Mouse (Mus musculus) stomach, embryonic 14.5 days (tissue): Measurements from ENCODE around the gene Amz1. TPM values are rescaled to one million over a fixed set of nuclear protein-coding genes. Genes with fewer than 3 reads are reported as not detected.

ENCODE experiments used
- ATAC-seq: fragments of 200-750 bp; cut with Nextera tagmentation; 2 replicates; pipeline ENCODE4 v1.8.0; 2017; ENCODE audit warnings: low read depth, moderate TSS enrichment; ENCODE audit not compliant: insufficient number of reproducible peaks, insufficient read depth, low FRiP score
- H3K27ac ChIP-seq: fragments of 300-500 bp; sonication (generic); 2 replicates; pipeline ENCODE4 v1.5.1; 2014; ENCODE audit warnings: mild to moderate bottlenecking, low read length, moderate library complexity, mixed read lengths
- H3K27me3 ChIP-seq: fragments of 300-500 bp; sonication (generic); 2 replicates; pipeline ENCODE4 v1.6.1; 2014; ENCODE audit warnings: low read length, control low read depth, mixed read lengths; ENCODE audit not compliant: control insufficient read depth, insufficient read depth
- H3K36me3 ChIP-seq: fragments of 300-500 bp; sonication (generic); 2 replicates; pipeline ENCODE4 v1.6.1; 2014; ENCODE audit warnings: mild to moderate bottlenecking, control low read depth, low read length, moderate library complexity, mixed read lengths; ENCODE audit not compliant: control insufficient read depth, insufficient read depth
- H3K4me1 ChIP-seq: fragments of 300-500 bp; sonication (generic); 2 replicates; pipeline ENCODE4 v1.6.1; 2014; ENCODE audit warnings: low read length, control low read depth, mixed read lengths; ENCODE audit not compliant: control insufficient read depth, insufficient read depth
- H3K4me2 ChIP-seq: fragments of 300-500 bp; sonication (generic); replicated peaks from 2 replicates; pipeline ENCODE4 v1.6.1; 2014; ENCODE audit warnings: low read depth, low read length, control low read depth
- H3K4me3 ChIP-seq: fragments of 300-500 bp; sonication (generic); 2 replicates; pipeline ENCODE4 v1.5.1; 2014; ENCODE audit warnings: low read depth, low read length, control low read depth
- H3K9ac ChIP-seq: fragments of 300-500 bp; sonication (generic); replicated peaks from 2 replicates; pipeline ENCODE4 v1.6.1; 2014; ENCODE audit warnings: low read depth, mild to moderate bottlenecking, control low read depth, low read length, moderate library complexity, mixed read lengths
- H3K9me3 ChIP-seq: fragments of 300-500 bp; sonication (generic); 2 replicates; pipeline ENCODE4 v1.6.1; 2016; ENCODE audit warnings: low read depth, low read length, control low read depth; ENCODE audit not compliant: control insufficient read depth
- WGBS: fragments of 180-500 bp; shearing (Covaris S2); extraction: QIAGEN DNeasy Blood & Tissue Kit; methylation state at CpG from one replicate; pipeline ENCODE4 v1.1.7; 2014; 5-methylcytosine and 5-hydroxymethylcytosine counted together
- polyA plus RNA-seq: library from polyadenylated mRNA; unstranded; fragments of >200 nt; fragmentation: Nextera tagmentation; extraction: Ambion mirVana; gene quantifications from 2 replicates; pipeline ENCODE4 v1.2.1, GENCODE M21; 2014

The Amz1 gene
- polyA plus RNA-seq, 1 experiment from 2014 or later, result 1.2 TPM

DNA sequence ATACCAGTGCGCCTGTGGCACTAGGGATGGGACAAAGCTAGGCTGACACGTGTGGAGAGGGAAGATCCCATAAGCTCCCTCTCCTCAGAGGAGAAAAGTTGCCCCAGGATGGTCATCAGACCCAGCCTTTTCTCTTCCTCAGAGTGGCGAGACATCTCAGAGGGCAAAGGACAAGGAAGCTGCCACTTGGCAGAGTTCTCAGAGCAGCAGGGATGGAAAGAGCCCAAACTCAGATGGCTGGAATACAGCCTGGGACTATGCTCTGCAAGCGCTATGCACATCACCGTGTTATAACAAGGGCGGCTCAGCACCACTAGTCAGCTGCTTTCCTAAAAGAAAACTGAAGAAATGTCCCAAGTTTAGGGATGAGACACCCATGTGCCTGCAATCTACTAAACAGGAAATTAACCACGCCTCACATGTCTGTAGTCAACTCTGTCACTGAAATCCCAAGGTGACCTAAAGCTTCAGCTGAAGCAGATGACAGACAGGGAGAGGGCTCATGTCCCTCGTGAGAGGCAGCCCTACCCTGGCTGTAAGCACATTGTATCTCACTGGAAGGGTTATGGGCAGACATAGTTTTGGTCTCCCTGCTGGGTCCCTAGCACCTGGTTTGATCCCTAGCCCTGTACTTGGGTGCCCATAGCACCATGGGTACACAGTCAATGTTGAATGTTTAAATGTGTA is 58.1 kb downstream of the Amz1 start:
- no peak overlapping the region for H3K9ac ChIP-seq
- H3K27ac ChIP-seq, result no peak overlapping the region
- WGBS, result 89% methylated on average over 8 of the region's 8 CpGs
- H3K36me3 ChIP-seq, result peaks cover 47% of the 10 kb centered on the region
- H3K4me3 ChIP-seq, result no peak overlapping the region
- no peak for ATAC-seq
- H3K4me1 ChIP-seq, result peaks cover 15% of the 10 kb centered on the region
- H3K9me3 ChIP-seq, result no peaks in the 10 kb centered on the region
- H3K27me3 ChIP-seq, result no peaks in the 10 kb centered on the region
- H3K4me2 ChIP-seq, result no peak overlapping the region

GRCm38 (mm10) chr5:140783577-140783976 is 59.6 kb downstream of the Amz1 start:
- H3K9ac ChIP-seq, result no peak overlapping the region
- peaks cover 15% of the 10 kb centered on the region for H3K4me1 ChIP-seq
- H3K36me3 ChIP-seq, result peaks cover 36% of the 10 kb centered on the region
- no peaks in the 10 kb centered on the region for H3K9me3 ChIP-seq
- H3K27me3 ChIP-seq, result no peaks in the 10 kb centered on the region
- no peak overlapping the region for H3K27ac ChIP-seq
- H3K4me3 ChIP-seq, result no peak overlapping the region
- H3K4me2 ChIP-seq, result no peak overlapping the region
- WGBS, result 88% methylated on average over 4 of the region's 4 CpGs
- no peak for ATAC-seq

- H3K36me3 ChIP-seq, result peaks cover 36% of the 10 kb centered on the region
- H3K4me3 ChIP-seq, result no peak overlapping the region
- H3K27me3 ChIP-seq, result no peaks in the 10 kb centered on the region
- no peak overlapping the region for H3K27ac ChIP-seq
- no peak overlapping the region for H3K4me2 ChIP-seq
- H3K9me3 ChIP-seq, result no peaks in the 10 kb centered on the region
- H3K9ac ChIP-seq, result no peak overlapping the region
- H3K4me1 ChIP-seq, result peaks cover 9% of the 10 kb centered on the region; the same call in 1 of the 2 replicates
- 75% methylated on average over 6 of the region's 6 CpGs for WGBS
- ATAC-seq, result no peak
Measured at GRCm38 (mm10) chr5:140784288-140784687, 60.4 kb downstream of the Amz1 start.

- Histone ChIP-seq H3K27me3 (no peaks in the 10 kb centered on the region), H3K9me3 (no peaks in the 10 kb centered on the region), H3K27ac (no peak overlapping the region), H3K9ac (no peak overlapping the region), H3K4me2 (no peak overlapping the region), H3K4me1 (peaks cover 11% of the 10 kb centered on the region; the same call in 1 of the 2 replicates), H3K4me3 (no peak overlapping the region), H3K36me3 (peaks cover 36% of the 10 kb centered on the region)
- WGBS, result 79% methylated on average over 13 of the region's 13 CpGs
- no peak for ATAC-seq
Measured at GRCm38 (mm10) chr5:140785240-140785872, 61.4 kb downstream of the Amz1 start.

DNA sequence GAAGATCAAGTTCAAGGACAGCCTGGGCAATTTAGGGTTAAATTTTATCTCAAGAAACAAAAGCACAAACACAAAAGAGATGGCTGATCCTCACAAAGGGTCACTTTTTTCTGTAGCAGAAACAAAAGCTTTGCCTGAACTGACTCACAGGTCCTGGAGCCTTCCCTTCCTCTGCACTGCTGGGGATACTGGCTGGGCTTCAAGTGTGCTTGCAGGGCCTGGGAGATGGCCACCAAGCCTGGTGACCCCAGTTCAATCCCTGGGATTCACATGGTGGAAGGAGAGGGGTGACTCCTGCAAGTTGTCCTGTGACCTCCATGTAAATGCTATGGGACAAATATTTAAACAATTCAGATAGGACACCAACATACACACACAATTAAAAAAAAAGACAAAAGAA is 65.6 kb downstream of the Amz1 start:
- Histone ChIP-seq H3K9me3 (no peaks in the 10 kb centered on the region), H3K4me2 (no peak overlapping the region), H3K36me3 (peaks cover 10% of the 10 kb centered on the region), H3K4me1 (peaks cover 50% of the 10 kb centered on the region), H3K27ac (no peak overlapping the region), H3K4me3 (no peak overlapping the region), H3K9ac (no peak overlapping the region), H3K27me3 (no peaks in the 10 kb centered on the region)
- no peak for ATAC-seq

DNA sequence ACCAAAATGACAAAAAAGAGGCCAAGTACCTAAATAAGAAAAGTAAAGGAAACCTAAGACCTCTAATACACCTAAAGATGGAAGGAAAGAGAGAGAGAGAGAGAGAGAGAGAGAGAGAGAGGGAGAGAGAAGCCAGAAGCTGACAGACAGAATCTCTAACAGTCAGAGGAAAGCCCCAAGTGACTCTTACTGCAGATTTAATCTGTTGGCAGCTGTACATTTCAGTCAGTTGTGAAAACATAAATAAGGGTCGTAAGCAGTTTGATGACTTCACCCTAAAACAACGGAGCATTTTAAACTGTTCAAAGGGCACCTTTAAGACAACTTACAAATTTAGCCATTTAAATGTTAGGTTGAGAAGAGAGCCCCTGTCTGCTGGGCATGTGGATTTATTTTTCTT is 66.5 kb downstream of the Amz1 start:
- Histone ChIP-seq H3K4me1 (peaks cover 57% of the 10 kb centered on the region), H3K9ac (no peak overlapping the region), H3K27me3 (no peaks in the 10 kb centered on the region), H3K4me2 (no peak overlapping the region), H3K36me3 (peaks cover 2% of the 10 kb centered on the region), H3K4me3 (no peak overlapping the region), H3K27ac (peak overlapping the region; percentile 84), H3K9me3 (no peaks in the 10 kb centered on the region)
- ATAC-seq, result no peak
- WGBS, result 41% methylated on average over 2 of the region's 2 CpGs

GRCm38 (mm10) chr5:140790937-140791877 is 67.3 kb downstream of the Amz1 start:
- Histone ChIP-seq H3K4me2 (no peak overlapping the region), H3K4me3 (no peak overlapping the region), H3K27ac (peak overlapping the region; percentile 84), H3K4me1 (peaks cover 54% of the 10 kb centered on the region), H3K9ac (no peak overlapping the region), H3K27me3 (no peaks in the 10 kb centered on the region), H3K9me3 (no peaks in the 10 kb centered on the region), H3K36me3 (no peaks in the 10 kb centered on the region; the same call in 1 of the 2 replicates)
- no peak for ATAC-seq
- WGBS, result 25% methylated on average over 9 of the region's 9 CpGs

- Histone ChIP-seq H3K4me2 (no peak overlapping the region), H3K9ac (no peak overlapping the region), H3K9me3 (no peaks in the 10 kb centered on the region), H3K4me1 (peaks cover 51% of the 10 kb centered on the region), H3K27ac (peak overlapping the region; percentile 84; the same call in 1 of the 2 replicates), H3K27me3 (no peaks in the 10 kb centered on the region), H3K4me3 (no peak overlapping the region), H3K36me3 (no peaks in the 10 kb centered on the region; the same call in 1 of the 2 replicates)
- WGBS, result 21% methylated on average over 5 of the region's 5 CpGs
- no peak for ATAC-seq
Measured at GRCm38 (mm10) chr5:140792233-140792632, 68.3 kb downstream of the Amz1 start.
